Mouse (Mus musculus) ES-E14 (cell line): Measurements from ENCODE around the gene Hist1h1e.
A peak's percentile ranks its signal among the peaks of the same experiment; 100 is the strongest.
"Not testable (repeated sequence)": the region's sequence is repeated elsewhere in the genome, so short reads cannot be mapped to it uniquely, and the experiment has no call there.

Experiments used
- CHD2 ChIP-seq: IDR thresholded peaks from 2 replicates; pipeline ENCODE4 v1.6.1; 2014; ENCODE audit warnings: mild to moderate bottlenecking, low read depth, low read length, inconsistent platforms
- ZC3H11A ChIP-seq: IDR thresholded peaks from 2 replicates; pipeline ENCODE4 v1.6.1; 2012; ENCODE audit warnings: low read depth, mild to moderate bottlenecking, inconsistent platforms, low read length, borderline replicate concordance

DNA sequence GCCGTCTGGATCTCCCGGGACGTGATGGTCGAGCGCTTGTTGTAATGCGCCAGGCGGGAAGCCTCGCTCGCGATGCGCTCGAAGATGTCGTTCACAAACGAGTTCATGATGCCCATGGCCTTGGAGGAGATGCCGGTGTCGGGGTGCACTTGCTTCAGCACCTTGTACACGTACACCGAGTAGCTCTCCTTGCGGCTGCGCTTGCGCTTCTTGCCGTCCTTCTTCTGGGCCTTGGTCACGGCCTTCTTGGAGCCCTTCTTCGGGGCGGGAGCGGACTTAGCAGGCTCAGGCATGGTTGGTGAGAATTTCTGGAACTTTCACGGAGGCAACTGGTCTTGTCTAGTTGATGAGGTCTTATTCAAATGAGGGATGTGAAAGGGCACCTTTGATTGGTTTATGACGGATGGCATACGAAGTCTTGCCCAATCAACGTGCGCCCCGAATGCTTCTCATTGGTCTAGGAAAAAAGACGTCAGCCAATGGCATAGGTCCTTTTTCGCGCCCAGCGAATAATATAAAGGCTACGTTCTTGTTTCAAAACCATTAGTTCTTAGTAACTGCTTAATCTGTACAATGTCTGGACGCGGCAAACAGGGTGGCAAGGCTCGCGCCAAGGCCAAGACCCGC lies 48.3 kb downstream of the Hist1h1e start, which contains the start of the genes Hist1h2bf and Hist1h2ad:
- TF ChIP-seq CHD2: peak; percentile 98
- not testable (repeated sequence) for TF ChIP-seq ZC3H11A
